Mouse (Mus musculus) heart, postnatal 36 days (tissue): ENCODE data around the gene Tle1. TPM values are rescaled to one million over a fixed set of nuclear protein-coding genes. Genes with fewer than 3 reads are reported as not detected.
A peak's percentile ranks its signal among the peaks of the same experiment; 100 is the strongest.

Experiments used
- DNase-seq, 2 experiments: peaks; one replicate each; pipeline ENCODE4 v3.0.0; 2021 to 2022
- intact Hi-C: fragments of 180-260 bp; cut with DNase I; formaldehyde crosslinking; loops from one replicate; pipeline ENCODE4 v1.15.1; 2025
- total RNA-seq, 2 experiments: library from RNA; stranded (reverse); gene quantifications; 2 replicates each; pipeline ENCODE4 v1.2.3; 2021

Tle1 gene
- total RNA-seq, 2 experiments from 2014 or later = 7.4 to 7.9 TPM

DNA sequence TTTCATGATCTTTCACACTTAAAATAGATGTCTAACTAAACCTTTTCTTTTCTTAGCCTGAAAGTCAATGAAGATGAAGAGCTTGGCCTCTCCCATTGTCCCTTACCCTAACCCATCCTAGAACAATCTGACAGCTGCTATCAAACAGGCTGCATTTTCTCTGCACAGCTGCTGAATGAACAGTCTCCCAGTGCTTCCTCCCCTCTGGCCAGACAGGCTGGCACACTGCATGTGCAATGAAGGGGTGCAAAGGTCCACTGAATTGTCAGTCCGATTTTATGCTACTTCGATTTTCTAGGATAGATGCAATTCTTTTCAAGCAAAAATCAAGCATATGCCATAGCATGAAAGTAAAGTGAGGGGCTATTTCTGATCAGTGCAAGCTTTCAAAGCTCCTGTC, 34.2 kb downstream of the Tle1 start:
- DNase-seq = no peak
- intact Hi-C loops = no loop called here

DNA sequence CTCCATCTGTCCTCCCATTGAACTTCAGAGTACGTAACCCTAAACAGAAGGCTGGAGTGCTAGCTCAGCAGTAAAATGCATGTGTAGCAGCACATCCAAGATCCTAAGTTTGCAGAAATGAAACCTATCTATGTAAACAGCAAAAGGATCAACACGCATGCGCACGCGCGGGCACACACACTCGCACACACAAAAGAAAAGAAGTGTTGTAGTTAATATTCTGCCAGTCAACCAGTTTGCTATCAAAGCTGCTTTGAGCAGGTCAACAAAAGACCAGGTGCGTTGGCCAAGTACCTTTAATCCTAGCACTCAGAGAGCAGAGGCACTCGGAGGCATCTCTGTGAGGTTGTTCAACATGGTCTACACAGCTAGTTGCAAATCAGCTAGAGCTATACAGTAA, 35.0 kb downstream of the Tle1 start:
- intact Hi-C loops = no loop called here
- no peak for DNase-seq

DNA sequence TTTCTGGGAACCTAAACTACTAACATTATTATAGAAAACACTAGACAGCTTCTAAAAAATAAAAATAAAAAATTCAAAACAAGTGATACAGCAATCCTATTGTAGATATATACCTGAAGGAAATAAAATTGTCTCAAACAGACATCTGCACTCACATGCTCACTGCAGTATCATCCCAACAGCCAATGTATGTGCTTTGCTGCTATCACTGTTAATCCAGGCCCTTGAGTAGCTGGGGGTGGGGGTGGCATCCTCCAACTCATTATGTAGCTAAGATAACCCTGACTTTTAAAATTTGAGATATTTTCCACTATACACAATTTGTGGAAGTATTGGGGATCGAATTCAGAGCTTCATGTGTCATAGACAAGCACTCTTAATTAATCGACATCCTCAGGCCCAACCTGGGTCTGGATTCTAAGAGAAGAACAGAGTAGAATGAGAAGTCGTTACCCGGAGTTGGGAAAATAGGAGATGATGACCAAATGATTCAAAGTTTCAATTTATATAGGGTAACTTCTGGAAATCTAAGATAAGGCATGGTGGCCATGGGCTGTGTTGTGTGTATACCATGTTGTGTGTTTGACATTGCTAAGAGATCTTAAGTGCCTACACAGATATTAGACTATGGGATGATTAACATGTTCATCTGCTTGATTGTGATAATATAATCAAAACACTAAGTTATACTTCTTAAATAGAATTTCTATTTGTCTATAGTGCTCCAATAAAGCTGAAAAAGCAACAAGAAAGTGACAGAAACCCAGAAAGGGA, 38.1 kb downstream of the Tle1 start:
- no peak for DNase-seq
- intact Hi-C loops = no loop called here

DNA sequence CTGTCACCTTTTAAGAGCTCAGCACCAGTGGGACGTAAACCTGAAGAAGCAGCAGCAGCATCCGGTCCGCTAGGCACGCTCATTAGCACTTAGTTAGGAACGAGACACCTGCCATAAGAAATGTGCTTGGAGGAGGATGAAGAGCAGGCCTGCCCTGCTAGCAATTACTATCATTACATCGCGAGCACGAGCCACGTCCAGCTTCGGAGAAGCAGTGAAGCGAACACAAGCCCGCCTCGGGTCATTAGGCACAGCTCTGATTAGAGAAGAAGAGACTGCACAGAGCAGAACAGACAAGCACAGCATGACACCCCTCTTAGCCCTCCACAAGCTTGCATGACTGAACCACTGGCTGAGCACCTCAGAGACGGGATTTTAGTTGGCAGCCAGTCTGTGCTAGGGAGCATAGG, 40.6 kb downstream of the Tle1 start:
- intact Hi-C loops = no loop called here

DNA sequence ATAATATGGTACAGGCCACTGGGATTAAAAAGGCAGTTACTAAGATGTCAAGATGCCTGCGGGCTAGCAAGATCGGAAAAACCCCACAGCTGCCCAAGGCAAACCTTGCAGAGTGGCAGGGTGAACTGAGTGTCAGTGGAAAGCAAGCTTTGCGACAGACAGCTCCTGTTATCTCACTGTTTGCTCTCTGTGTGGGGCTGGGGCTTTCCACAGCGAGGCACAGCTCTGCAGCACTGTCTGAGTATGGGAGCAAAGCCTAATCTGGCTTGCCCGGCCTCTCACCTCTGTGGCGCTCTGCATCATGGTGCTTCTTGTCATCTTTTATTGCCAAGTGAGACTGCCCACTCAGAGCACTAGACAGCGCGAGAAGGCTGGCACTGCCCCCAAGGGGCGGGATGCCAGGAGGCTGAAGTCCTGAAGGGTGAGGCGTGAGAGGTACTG, 42.8 kb downstream of the Tle1 start:
- DNase-seq = no peak
- intact Hi-C loops = no loop called here

More for the DNA sequence above, 40.6 kb downstream of the Tle1 start:
- no peak for DNase-seq

DNA sequence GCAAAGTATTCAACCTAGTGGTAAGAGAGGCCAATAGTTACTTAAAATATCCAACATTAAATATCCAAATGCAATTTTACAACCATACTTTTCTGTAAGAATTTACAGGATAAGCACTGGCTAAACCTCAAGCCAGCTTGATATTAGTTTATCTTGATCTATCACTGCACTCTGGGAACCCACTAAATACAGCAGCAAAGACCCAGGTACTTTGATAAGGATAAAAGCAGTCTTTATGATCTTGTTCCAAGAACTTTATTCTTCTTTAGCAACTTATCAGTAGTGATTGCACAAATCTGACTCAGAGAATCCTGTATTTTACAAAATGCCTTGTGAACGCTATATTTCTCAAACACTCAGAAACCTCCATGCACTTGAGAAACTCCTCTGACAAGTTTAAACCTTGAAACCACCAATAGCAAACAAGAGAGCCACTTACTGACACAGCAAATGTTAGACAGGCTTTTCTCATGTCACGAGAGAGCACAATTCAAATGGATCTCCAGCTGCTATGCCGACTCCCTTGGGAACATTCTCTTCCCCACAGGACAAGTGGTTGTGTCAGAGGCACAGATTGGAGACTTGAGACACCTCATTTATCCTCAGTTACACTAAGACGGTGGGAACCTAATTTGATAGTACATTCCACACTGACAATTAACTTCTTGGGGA, 50.1 kb downstream of the Tle1 start:
- intact Hi-C loops = no loop called here
- no peak for DNase-seq

DNA sequence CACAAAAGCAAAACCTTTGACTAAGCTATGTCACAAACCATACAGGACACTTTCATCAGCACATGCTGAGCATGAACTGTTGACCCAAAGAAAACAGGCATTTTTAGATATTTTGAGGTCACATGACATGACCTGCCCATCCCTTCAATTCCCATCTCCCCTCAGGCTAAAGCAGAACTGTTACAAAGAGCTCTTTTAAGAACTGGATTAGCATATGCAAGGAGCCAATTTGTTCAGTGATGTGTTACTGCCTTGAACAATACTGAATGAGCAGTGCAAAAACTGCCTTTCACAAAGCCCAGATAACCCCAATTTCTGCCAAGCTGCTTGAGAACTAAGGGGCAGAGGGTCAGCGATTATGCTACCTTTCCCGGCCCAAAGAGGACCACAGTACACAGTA, 54.7 kb downstream of the Tle1 start:
- no peak for DNase-seq
- intact Hi-C loops = no loop called here

DNA sequence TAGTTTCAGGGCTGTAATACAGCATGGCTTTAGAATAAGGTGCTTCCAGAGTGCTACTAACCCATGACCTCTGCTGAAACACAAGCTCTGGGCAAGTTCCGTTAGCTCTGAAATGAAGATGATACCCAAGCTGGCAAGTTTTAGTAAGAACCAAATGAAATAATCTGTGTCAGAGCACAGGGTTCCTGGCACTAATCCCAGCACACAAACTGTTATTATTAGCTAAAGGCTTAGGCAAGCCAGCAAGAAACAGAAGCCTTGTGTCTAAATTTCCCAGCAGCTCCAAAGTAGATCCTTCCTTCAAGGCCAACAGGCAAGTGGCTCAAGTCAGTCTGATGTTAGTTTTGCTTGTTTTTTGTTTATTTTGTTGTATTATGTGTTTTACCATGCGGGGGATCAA, 56.2 kb downstream of the Tle1 start:
- DNase-seq = no peak
- intact Hi-C loops = no loop called here

DNA sequence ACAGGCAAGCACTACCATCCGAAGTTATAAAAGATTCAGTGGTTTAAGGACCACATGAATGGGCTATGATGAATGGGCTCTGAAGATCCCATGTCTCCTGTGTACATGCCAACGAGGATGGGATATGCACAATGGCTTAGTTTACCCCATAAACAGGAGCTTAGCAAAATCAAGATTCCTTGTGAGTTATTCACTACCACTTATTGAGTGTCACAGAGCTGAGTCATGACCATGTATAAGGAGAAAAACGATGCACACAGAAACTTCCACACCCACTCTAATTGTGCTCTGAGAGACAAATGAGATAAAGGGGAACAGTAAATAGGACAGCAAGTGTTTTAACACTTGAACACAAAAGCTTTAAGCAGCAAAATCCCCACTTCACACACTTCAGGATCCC, 60.0 kb downstream of the Tle1 start:
- intact Hi-C loops = no loop called here

DNA sequence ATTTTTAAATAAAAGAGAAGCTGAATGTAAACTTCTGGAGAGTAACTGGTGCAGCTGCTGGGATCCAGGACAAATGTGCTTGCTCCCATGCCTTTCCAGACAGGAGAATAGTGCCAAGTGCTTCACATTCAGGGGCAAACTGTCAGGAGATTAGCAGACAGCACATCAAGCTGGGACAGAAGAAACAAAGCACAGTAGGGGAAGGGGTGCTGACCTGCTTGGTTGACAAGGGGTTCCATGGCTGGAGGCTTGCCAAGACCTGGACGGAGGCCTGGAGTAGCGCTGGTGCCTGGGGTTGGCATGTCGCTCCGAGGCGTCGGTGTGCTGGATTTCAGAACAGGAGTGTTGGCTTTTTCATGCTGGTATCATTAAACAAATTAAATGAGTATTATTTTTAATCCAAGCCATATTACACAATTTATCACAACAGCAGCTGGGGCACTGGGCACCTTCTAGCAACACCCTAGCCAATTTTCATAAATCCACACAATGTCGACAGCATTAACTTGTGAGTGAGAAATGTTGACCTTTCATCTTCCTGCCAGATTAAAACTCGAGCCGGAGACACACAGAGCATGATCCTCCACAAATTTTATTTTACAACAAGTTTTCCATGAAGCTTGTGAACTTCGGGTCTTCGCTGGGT, 61.1 kb downstream of the Tle1 start:
- DNase-seq = peak in 1 of 2 experiments; percentile 29
- intact Hi-C loops = no loop called here

More for the DNA sequence above, 60.0 kb downstream of the Tle1 start:
- no peak for DNase-seq

DNA sequence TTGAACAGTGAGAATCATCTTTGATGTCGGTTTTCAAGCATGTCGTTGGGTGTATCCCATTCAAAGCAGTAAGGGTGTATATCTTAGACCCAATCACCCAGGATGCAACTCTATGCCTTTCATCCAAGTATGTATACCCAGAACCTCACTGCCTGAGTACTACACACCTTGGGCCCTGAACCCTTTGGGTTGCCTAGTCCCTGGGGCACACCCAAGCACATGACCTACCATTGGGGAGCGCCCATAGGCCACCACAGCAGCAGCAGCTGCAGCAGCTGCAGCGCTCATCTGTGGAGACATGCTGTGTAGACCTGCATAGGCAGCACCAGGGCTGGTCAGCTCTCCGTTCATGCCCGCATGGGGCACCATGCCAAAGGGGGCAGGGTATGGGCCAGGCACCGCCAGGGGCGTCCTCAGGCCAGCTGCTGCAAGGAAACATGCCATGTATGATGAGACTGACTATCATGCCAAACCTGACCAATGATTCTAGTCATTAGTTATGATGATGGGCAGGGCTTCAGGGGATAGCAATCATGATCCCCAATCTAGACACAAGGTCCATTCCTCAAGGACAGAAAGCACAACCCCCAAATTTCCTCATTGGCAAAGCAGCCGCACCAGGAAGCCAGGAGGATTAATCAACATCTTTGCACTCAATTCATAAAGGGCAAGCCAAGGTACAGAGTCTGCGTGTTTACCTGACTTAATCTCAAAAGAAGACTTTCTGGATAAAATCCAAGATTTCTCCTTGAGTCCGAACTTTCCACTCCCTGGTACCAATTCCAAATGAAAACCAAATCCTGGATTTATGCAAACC, 62.2 kb downstream of the Tle1 start:
- no peak for DNase-seq
- intact Hi-C loops = no loop called here

DNA sequence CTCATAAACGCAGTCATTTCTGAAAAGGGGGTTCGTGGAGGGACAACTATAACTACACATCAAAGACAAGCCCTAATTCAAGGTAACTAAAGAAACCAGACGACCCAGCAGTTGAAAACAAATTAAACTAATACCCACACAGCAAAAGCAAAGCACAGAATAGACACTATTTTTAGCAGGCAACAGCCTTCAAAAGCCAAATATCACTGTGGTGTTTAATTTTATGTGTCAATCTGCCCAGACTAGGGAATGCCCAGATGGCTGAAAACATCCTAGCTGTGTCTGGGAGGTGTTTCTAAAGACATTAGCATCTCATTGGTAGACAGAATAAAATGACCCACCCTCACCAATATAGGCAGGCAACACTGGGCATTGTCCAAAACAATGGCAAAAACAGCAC, 68.1 kb downstream of the Tle1 start:
- no peak for DNase-seq
- intact Hi-C loops = no loop called here

DNA sequence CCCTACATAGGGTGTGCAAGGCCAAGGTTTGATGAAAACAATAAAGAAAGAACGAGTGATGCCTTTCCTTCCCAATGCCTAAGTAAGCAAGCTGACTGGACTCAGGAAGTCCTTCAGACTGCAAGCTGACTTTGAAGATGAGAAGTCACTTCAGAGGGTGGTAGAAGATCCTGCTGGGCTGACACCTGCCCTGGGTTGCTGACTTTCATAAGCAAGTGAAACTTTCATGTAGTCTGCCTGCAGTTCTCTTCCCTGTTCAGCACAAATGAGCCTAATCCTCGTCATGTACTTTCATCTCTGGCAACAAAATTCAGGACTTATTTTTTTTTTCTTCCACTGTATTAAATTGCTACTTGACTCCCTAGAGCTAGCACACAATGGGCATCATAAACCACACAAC, 73.1 kb downstream of the Tle1 start:
- DNase-seq = no peak
- intact Hi-C loops = loop anchor here (5.0 kb wide), 1 partner anchor 70 kb away; no protein-coding TSS in a partner anchor

DNA sequence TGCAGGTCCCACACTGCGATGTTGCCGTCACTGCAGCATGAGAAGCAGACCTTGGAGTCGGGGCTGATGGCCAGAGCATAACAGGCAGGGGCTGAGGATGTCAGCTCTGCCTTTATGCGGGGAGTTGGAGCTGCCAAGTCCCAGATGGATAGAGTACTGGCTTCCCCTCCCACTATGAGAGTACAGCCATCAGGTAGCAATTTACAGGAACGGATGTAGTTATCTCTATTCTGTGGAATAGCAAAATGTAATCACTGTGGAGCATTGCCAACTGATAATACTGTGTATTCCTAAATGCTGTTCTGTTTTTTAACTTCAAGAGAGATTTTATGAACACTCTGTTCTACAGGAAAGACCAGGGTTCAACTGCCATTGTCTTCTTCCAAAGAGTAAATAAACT, 75.9 kb downstream of the Tle1 start:
- DNase-seq = no peak
- intact Hi-C loops = loop anchor here (5.0 kb wide), 1 partner anchor 73 kb away; no protein-coding TSS in a partner anchor

DNA sequence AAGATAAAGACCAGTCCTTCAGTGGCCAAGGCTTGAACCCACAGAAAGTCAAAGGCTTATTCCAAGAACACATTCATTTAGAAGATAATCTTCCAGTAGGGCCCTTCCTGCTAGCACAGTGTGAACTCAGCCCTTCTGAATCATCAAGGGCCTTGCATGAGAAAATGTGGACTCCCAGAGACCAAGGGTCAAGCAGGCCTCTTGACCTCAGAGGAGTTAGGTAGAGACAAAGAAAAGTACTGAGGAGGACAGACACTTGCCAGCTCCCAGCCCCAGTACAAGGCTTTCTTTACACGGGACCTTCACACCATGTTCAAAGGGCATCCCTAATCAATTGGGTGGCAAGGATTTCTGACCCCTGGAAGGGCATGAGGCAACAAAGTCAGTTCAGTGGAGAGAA, 77.9 kb downstream of the Tle1 start:
- intact Hi-C loops = no loop called here
- DNase-seq = no peak

DNA sequence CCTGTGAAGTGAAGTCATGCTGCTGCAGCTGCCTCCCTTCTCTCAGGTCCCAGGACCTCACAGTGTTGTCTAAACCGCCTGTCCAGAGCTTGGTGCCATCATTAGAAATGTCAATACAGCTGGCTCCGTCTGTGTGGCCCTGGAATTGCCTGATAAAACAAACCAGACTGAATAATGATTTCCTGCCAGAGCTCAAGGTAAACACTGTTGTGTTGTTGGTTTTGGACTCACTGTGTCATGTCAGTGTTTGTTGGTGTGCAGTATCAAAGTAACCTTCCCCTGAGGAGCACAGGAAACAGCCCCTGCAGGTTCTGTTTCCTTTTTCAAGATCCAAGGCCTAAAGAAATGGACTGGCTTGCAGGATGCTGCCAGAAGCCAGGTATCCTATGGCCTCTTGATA, 78.4 kb downstream of the Tle1 start:
- intact Hi-C loops = no loop called here
- DNase-seq = no peak

DNA sequence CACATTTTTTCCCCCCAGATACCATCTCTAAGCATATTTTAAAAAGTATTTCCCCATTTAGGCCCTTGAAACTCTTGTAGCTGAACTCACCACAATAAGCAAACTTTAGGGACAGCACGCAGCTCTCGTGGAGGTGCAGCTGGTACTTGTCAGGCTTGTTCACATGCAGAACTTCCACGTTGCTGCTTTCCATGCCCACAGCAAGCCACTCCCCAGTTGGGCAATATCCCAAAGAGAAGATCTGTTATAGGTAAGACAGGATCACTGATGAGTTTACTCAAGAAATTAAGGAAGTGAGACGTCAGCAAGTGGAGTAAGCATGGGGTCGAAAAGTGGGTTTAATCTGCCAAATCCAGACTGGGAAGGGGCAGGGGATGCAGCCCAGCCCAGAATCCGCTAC, 80.7 kb downstream of the Tle1 start:
- no peak for DNase-seq
- intact Hi-C loops = no loop called here

DNA sequence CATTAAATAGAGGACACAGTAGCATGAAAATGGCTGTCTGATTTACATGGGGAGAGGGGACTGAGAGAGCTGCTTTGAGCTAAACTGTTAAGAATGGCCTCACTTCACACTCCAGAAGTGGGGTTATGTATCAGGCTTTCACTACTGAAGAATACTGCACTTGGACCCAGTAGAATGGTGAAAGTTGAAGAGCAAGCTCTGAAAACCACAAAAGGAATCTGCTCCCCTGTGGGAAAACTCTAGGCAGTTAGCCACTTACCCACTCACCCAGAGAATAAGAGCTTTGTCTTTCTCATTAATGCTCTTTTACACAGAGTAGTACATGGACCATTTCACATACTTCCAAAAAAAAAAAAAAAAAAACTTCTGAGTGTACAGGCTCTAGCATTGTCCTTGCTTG, 95.0 kb downstream of the Tle1 start:
- no peak for DNase-seq
- intact Hi-C loops = no loop called here

DNA sequence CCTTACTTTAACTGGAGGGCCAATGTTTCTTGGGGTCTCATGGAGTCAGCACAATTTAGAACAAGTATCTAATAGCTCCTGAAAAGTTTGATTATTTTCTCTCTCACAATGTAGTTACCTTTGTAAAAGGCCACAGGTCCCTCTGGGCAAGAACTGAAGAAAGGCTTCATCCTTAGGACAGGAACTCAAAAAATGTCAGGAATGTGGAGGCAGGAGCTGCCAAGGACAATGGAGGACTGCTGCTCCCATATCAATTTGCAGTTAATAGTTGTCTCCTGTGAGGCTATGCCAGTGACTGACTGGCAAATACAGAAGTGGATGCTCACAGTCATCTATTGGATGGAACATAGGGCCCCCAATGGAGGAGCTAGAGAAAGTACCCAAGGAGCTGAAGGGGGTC, 96.5 kb downstream of the Tle1 start:
- no peak for DNase-seq
- intact Hi-C loops = no loop called here

DNA sequence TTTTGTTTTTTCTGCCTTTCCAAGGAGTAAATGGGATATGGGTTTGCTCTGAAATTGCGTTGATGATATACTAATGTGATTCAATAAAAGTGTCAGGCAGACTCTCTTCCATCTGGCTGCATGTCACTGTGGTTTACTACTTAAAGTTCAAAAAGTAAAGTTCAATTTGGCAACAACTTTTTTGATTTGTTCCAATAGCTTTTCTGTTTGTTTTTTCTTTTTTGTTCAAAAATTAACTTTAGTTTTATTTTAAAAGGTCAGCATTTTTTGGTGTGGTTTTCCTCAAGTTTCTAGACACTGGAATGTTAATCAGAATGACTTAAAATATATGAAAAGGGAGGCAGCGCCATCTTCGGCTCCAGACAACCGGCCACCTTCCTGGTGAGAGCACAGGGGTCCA, 112.9 kb downstream of the Tle1 start:
- DNase-seq = no peak
- intact Hi-C loops = no loop called here

DNA sequence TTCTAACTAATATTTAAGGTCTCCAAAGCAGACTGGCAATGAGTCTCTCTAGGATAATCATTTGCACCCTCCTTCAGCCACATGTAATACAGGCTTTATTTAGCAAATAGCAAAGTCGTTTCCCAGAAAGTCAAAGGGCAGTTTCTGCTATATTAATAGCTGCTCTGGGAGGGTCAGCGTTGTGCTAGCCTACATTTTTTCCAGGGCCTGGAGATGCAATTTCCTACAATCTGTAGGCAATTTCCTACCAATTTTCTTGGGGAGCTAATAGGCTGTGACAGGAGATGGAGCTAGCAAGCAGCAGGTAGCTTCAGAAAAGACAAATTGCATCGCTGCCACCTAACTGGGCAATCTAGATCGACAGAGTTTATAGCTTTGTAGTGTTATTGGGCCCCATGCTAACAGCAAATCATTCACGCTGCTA, 131.6 kb downstream of the Tle1 start:
- DNase-seq = no peak

More for the DNA sequence above, 131.6 kb downstream of the Tle1 start:
- intact Hi-C loops = loop anchor here (10.0 kb wide), 1 partner anchor 126 kb away; no protein-coding TSS in a partner anchor
